Mouse (Mus musculus) cerebellum, adult 9-11 months (tissue): ENCODE data around the gene Tmem167b.
A peak's percentile ranks its signal among the peaks of the same experiment; 100 is the strongest.
"Not testable (repeated sequence)": the region's sequence is repeated elsewhere in the genome, so short reads cannot be mapped to it uniquely, and the experiment has no call there.

Experiments
- DNase-seq: peaks from one replicate; pipeline ENCODE4 v3.0.0; 2022

Gene Tmem167b

GRCm38 (mm10) chr3:108562133-108562730 is at the start of gene Tmem167b:
Gene Tmem167b, minus strand, starts transcription at chr3:108562466.
- peak; percentile 98 for DNase-seq

GRCm38 (mm10) chr3:108608906-108609305 is 46.6 kb upstream of the Tmem167b start:
- no peak for DNase-seq

GRCm38 (mm10) chr3:108591530-108592522 is 29.6 kb upstream of the Tmem167b start:
- DNase-seq: no peak

GRCm38 (mm10) chr3:108590786-108591529 is 28.7 kb upstream of the Tmem167b start, which contains the start of gene Wdr47:
Gene Wdr47, plus strand, starts transcription at chr3:108591279.
- peak; percentile 96 for DNase-seq

- DNase-seq: no peak
Measured at GRCm38 (mm10) chr3:108588446-108588845, 26.2 kb upstream of the Tmem167b start.

- no peak for DNase-seq
Measured at GRCm38 (mm10) chr3:108584580-108584979, 22.3 kb upstream of the Tmem167b start.

- DNase-seq: no peak
Measured at GRCm38 (mm10) chr3:108574018-108574417, 11.8 kb upstream of the Tmem167b start.

GRCm38 (mm10) chr3:108572309-108573010 is 10.2 kb upstream of the Tmem167b start:
- no peak for DNase-seq

- peak; percentile 96 for DNase-seq
Measured at GRCm38 (mm10) chr3:108571443-108572294, 9.4 kb upstream of the Tmem167b start, which contains the start of gene Taf13. Gene Taf13, plus strand, starts transcription at chr3:108571698.

- no peak for DNase-seq
Measured at GRCm38 (mm10) chr3:108570813-108571212, 8.5 kb upstream of the Tmem167b start.

- DNase-seq: not testable (repeated sequence)
Measured at GRCm38 (mm10) chr3:108569636-108570035, 7.4 kb upstream of the Tmem167b start.

- DNase-seq: no peak
Measured at GRCm38 (mm10) chr3:108567990-108568877, 6.0 kb upstream of the Tmem167b start.

- peak; percentile 77 for DNase-seq
Measured at GRCm38 (mm10) chr3:108563309-108563708, 1.0 kb upstream of the Tmem167b start.

GRCm38 (mm10) chr3:108562777-108563271 is 558 bp upstream of the Tmem167b start:
- DNase-seq: no peak

- no peak for DNase-seq
Measured at GRCm38 (mm10) chr3:108557888-108558287, 4.4 kb downstream of the Tmem167b start.

- peak; percentile 94 for DNase-seq
Measured at GRCm38 (mm10) chr3:108554587-108555312, 7.5 kb downstream of the Tmem167b start.

- DNase-seq: no peak
Measured at GRCm38 (mm10) chr3:108554111-108554561, 8.1 kb downstream of the Tmem167b start.

GRCm38 (mm10) chr3:108542299-108542698 is 20.0 kb downstream of the Tmem167b start:
- DNase-seq: no peak

- DNase-seq: peak; percentile 82
Measured at GRCm38 (mm10) chr3:108537303-108537702, 25.0 kb downstream of the Tmem167b start.
